28 mouse cellular contexts compared by ENCODE assay signal in the genomic region with DNA sequence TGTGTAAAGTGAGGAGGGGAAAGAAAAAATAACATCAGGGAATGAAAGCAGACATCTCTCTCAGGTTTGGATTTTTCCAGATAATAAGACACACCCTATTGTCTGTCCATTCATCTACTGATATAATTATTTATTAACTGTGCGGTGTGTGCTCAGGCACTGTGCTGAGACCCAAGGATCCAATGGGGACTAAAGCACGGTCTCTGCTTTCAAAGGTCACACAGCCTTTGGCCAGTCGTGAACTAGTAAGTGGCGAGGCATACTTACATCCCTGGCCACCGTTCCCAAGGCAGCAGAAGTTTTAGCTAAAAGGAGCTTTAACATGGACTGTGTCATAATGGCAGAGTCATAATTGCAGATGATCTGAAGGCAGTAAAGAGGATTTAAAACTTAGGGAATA. TPM values are rescaled to one million over a fixed set of nuclear protein-coding genes. Genes with fewer than 3 reads are reported as not detected.
DNase-seq lines count a peak whose midpoint lies in the region; ATAC-seq and TF ChIP-seq lines count a peak whose summit lies in the region.
"Had no signal": no experiment of that assay in that cellular context is flagged by ENCODE, and none has a peak within 500 bp of the region (broad histone marks: within the 10 kb centered on the region; RNA-seq: fewer than 3 reads in every experiment).

No protein-coding gene starts in this region.

- TF ChIP-seq POLR2A in heart, adult 2 months (IDR thresholded peaks at IDR 0.05; ENCODE audit: insufficient read depth, low read depth, low read length): no peak

- H3K27me3 ChIP-seq in heart, adult 2 months (ENCODE audit: control insufficient read depth, insufficient read depth, low read length): no peaks in the 10 kb centered on the region
- no peaks in the 10 kb centered on the region for H3K27me3 ChIP-seq in kidney, postnatal 0 days (ENCODE audit: insufficient read depth, low read length)
- 0 out of 2 replicates have a peak, but pooled peaks cover 3% of the 10 kb centered on the region for H3K27me3 ChIP-seq in kidney, embryonic 14.5 days (ENCODE audit: control insufficient read depth, insufficient read depth, low read length)
- H3K27me3 ChIP-seq in limb, embryonic 11.5 days (ENCODE audit: control insufficient read depth, insufficient read depth, low read length): no peaks in the 10 kb centered on the region
- no peaks in the 10 kb centered on the region for H3K27me3 ChIP-seq in midbrain, embryonic 16.5 days (ENCODE audit: control insufficient read depth, insufficient read depth, low read depth, low read length)
- H3K27me3 ChIP-seq: CH12.LX; embryonic facial prominence, embryonic 12.5 days; forebrain, embryonic 12.5 days; heart, embryonic 13.5 days; hindbrain, embryonic 15.5 days; Patski had no signal

- H3K9ac ChIP-seq in heart, adult 2 months (ENCODE audit: low read depth, low read length): no peak overlapping the region
- no peak overlapping the region for H3K9ac ChIP-seq in kidney, postnatal 0 days (ENCODE audit: low read depth, low read length)
- no peak overlapping the region for H3K9ac ChIP-seq in kidney, embryonic 14.5 days (ENCODE audit: low read depth, low read length)
- no peak overlapping the region for H3K9ac ChIP-seq in limb, embryonic 11.5 days (ENCODE audit: low read length)
- H3K9ac ChIP-seq in midbrain, embryonic 16.5 days (ENCODE audit: low read depth, low read length): no peak overlapping the region
- H3K9ac ChIP-seq: embryonic facial prominence, embryonic 12.5 days; forebrain, embryonic 12.5 days; heart, embryonic 13.5 days; hindbrain, embryonic 15.5 days had no signal

- TF ChIP-seq CTCF in heart, adult 2 months (IDR thresholded peaks at IDR 0.05): no peak
- no peak for TF ChIP-seq CTCF in kidney, postnatal 0 days (IDR thresholded peaks at IDR 0.05; ENCODE audit: low read depth)

- no peaks in the 10 kb centered on the region for H3K79me2 ChIP-seq in heart, adult 2 months (replicated peaks; ENCODE audit: control insufficient read depth, insufficient read depth, low read length)

- H3K9me3 ChIP-seq in kidney, postnatal 0 days (replicated peaks; ENCODE audit: low read length): no peaks in the 10 kb centered on the region
- H3K9me3 ChIP-seq in kidney, embryonic 14.5 days (ENCODE audit: control insufficient read depth, low read length): no peaks in the 10 kb centered on the region
- no peaks in the 10 kb centered on the region for H3K9me3 ChIP-seq in limb, embryonic 11.5 days (ENCODE audit: control insufficient read depth, low read length)
- H3K9me3 ChIP-seq in midbrain, embryonic 16.5 days (replicated peaks; ENCODE audit: control insufficient read depth, low read length, poor library complexity, severe bottlenecking): no peaks in the 10 kb centered on the region
- H3K9me3 ChIP-seq: embryonic facial prominence, embryonic 12.5 days; forebrain, embryonic 12.5 days; heart, embryonic 13.5 days; hindbrain, embryonic 15.5 days had no signal

- H3K36me3 ChIP-seq in heart, adult 2 months (ENCODE audit: control insufficient read depth, insufficient read depth, low read length): no peaks in the 10 kb centered on the region
- H3K36me3 ChIP-seq in kidney, postnatal 0 days (ENCODE audit: insufficient read depth, low read length): no peaks in the 10 kb centered on the region
- no peaks in the 10 kb centered on the region for H3K36me3 ChIP-seq in kidney, embryonic 14.5 days (ENCODE audit: control insufficient read depth, insufficient read depth, low read length)
- no peaks in the 10 kb centered on the region for H3K36me3 ChIP-seq in limb, embryonic 11.5 days (ENCODE audit: control insufficient read depth, insufficient read depth, low read length)
- peaks cover 22% of the 10 kb centered on the region for H3K36me3 ChIP-seq in midbrain, embryonic 16.5 days (ENCODE audit: control insufficient read depth, insufficient read depth, low read length)
- H3K36me3 ChIP-seq: embryonic facial prominence, embryonic 12.5 days; heart, embryonic 13.5 days had no signal

- DNase-seq in heart, adult 11 months: peak; percentile 76
- DNase-seq in heart, adult 2 months: no peak
- DNase-seq in kidney, postnatal 0 days (ENCODE audit: low spot score): no peak
- DNase-seq in limb, embryonic 11.5 days (ENCODE audit: low spot score): peak; percentile 54
- DNase-seq in spleen, postnatal 4 days (ENCODE audit: low spot score in 2 of 2): no peak
- DNase-seq: adrenal gland, postnatal 14 days; cerebellum, adult 11-12 months; cerebellum, adult 9-10 months; cerebellum, postnatal 25 days; gastrocnemius, postnatal 14 days; heart, postnatal 36 days had no signal

- peak; percentile 40; the same call in 1 of the 2 replicates for ATAC-seq in kidney, postnatal 0 days (replicated peaks; ENCODE audit: low FRiP score, low read depth)
- no peak for ATAC-seq in kidney, embryonic 14.5 days (ENCODE audit: low FRiP score, low TSS enrichment)
- ATAC-seq in limb, embryonic 11.5 days (ENCODE audit: insufficient number of reproducible peaks, low FRiP score, low TSS enrichment, low read depth): 0 out of 2 replicates have a peak, but pooled peaks have one; percentile 35
- ATAC-seq in midbrain, embryonic 16.5 days: no peak
- ATAC-seq: activated CD4-positive, CD25-positive, alpha-beta regulatory T cell, adult 4 months; forebrain, embryonic 16.5 days; Patski had no signal

- H3K4me1 ChIP-seq in heart, adult 2 months (ENCODE audit: control insufficient read depth, insufficient read depth, low read length): no peaks in the 10 kb centered on the region; the same call in 1 of the 2 replicates
- H3K4me1 ChIP-seq in kidney, postnatal 0 days (replicated peaks; ENCODE audit: insufficient read depth, low read length): no peaks in the 10 kb centered on the region
- H3K4me1 ChIP-seq in kidney, embryonic 14.5 days (ENCODE audit: control insufficient read depth, insufficient read depth, low read length): peaks cover 12% of the 10 kb centered on the region
- peaks cover 32% of the 10 kb centered on the region for H3K4me1 ChIP-seq in limb, embryonic 11.5 days (ENCODE audit: control insufficient read depth, insufficient read depth, low read length)
- peaks cover 18% of the 10 kb centered on the region for H3K4me1 ChIP-seq in midbrain, embryonic 16.5 days (ENCODE audit: control insufficient read depth, insufficient read depth, low read length)
- H3K4me1 ChIP-seq: heart, embryonic 13.5 days had no signal

- no peak overlapping the region for H3K4me2 ChIP-seq in kidney, postnatal 0 days (ENCODE audit: low read length)
- H3K4me2 ChIP-seq in kidney, embryonic 14.5 days (replicated peaks; ENCODE audit: low read depth, low read length): no peak overlapping the region
- H3K4me2 ChIP-seq in limb, embryonic 11.5 days (ENCODE audit: low read depth, severe bottlenecking): no peak overlapping the region
- H3K4me2 ChIP-seq in midbrain, embryonic 16.5 days (ENCODE audit: low read length): no peak overlapping the region
- H3K4me2 ChIP-seq: embryonic facial prominence, embryonic 12.5 days; forebrain, embryonic 12.5 days; heart, embryonic 13.5 days; hindbrain, embryonic 15.5 days had no signal

- no peak overlapping the region for H3K4me3 ChIP-seq in heart, adult 2 months
- no peak overlapping the region for H3K4me3 ChIP-seq in kidney, postnatal 0 days (replicated peaks; ENCODE audit: low read depth, low read length)
- no peak overlapping the region for H3K4me3 ChIP-seq in kidney, embryonic 14.5 days (ENCODE audit: low read length)
- no peak overlapping the region for H3K4me3 ChIP-seq in limb, embryonic 11.5 days (ENCODE audit: low read depth, low read length)
- H3K4me3 ChIP-seq in midbrain, embryonic 16.5 days (ENCODE audit: low read depth, low read length): no peak overlapping the region
- H3K4me3 ChIP-seq: embryonic facial prominence, embryonic 12.5 days; forebrain, embryonic 12.5 days; heart, embryonic 13.5 days; hindbrain, embryonic 15.5 days had no signal

- no peak for TF ChIP-seq EP300 in heart, adult 2 months (IDR thresholded peaks at IDR 0.05; ENCODE audit: insufficient read depth, low read depth, low read length)

- intact Hi-C loops in heart, adult 2 months (cut with DNase I): no loop called here

- 94% methylated on average over 5 of the region's 5 CpGs for WGBS in heart, adult 2 months
- WGBS in kidney, postnatal 0 days: 46% methylated on average over 5 of the region's 5 CpGs
- WGBS in kidney, embryonic 14.5 days: 41% methylated on average over 5 of the region's 5 CpGs
- WGBS in limb, embryonic 11.5 days: 21% methylated on average over 5 of the region's 5 CpGs
- 53% methylated on average over 5 of the region's 5 CpGs for WGBS in midbrain, embryonic 16.5 days

- H3K27ac ChIP-seq in heart, adult 2 months: no peak overlapping the region
- no peak overlapping the region for H3K27ac ChIP-seq in kidney, postnatal 0 days
- no peak overlapping the region for H3K27ac ChIP-seq in kidney, embryonic 14.5 days (ENCODE audit: low read depth, low read length)
- H3K27ac ChIP-seq in limb, embryonic 11.5 days (replicated peaks; ENCODE audit: low read depth, low read length): peak overlapping the region; percentile 66
- H3K27ac ChIP-seq in midbrain, embryonic 16.5 days (ENCODE audit: low read length): peak overlapping the region; percentile 65; the same call in 1 of the 2 replicates
- H3K27ac ChIP-seq: forebrain, embryonic 12.5 days; heart, embryonic 13.5 days; hindbrain, embryonic 15.5 days had no signal

RNA-seq across cellular contexts. Expression of a gene that starts 44.0 kb away (rescaled TPM):
- not detected for total RNA-seq in heart, adult 2 months (2021)
- polyA plus RNA-seq in heart, adult 2 months (2012; rRNA removed): not detected in 2 replicates
- not detected in 2 replicates for polyA plus RNA-seq in kidney, postnatal 0 days (2015; fragmentation: Nextera tagmentation; extraction: Ambion mirVana)
- not detected in 2 replicates for polyA plus RNA-seq in kidney, embryonic 14.5 days (2014; fragmentation: Nextera tagmentation; extraction: Ambion mirVana)
- polyA plus RNA-seq in limb, embryonic 11.5 days (2014; fragmentation: Nextera tagmentation; extraction: Ambion mirVana): not detected in 2 replicates
- polyA plus RNA-seq in midbrain, embryonic 16.5 days (2015; fragmentation: Nextera tagmentation; extraction: Ambion mirVana): not detected in 2 replicates
- total RNA-seq: adrenal gland, adult 18-20 months; adrenal gland, postnatal 14 days; CH12.LX; gastrocnemius, adult 18-20 months; gastrocnemius, postnatal 14 days; heart, postnatal 36 days had no signal
- polyA plus RNA-seq: activated CD4-positive, CD25-positive, alpha-beta regulatory T cell, adult 4 months; cortical plate, adult 2 months; embryonic facial prominence, embryonic 12.5 days; forebrain, embryonic 12.5 days; forebrain, embryonic 16.5 days; frontal cortex, adult 2 months; gonadal fat pad, adult 2 months; heart, embryonic 13.5 days; heart, postnatal 0 days; hindbrain, embryonic 11.5 days; hindbrain, embryonic 15.5 days; Patski had no signal

Comparison
In these comparisons a context has a peak if more than half of its experiments do, and no peak if none do; other contexts are left out.
1. DNase-seq: peak in heart, adult 11 months (single experiment) and limb, embryonic 11.5 days (single experiment); none in heart, adult 2 months (0 of 2), kidney, postnatal 0 days (single experiment) and spleen, postnatal 4 days (0 of 2).
2. ATAC-seq: peak in kidney, postnatal 0 days (single experiment) and limb, embryonic 11.5 days (single experiment); none in kidney, embryonic 14.5 days (single experiment) and midbrain, embryonic 16.5 days (single experiment).
3. H3K27ac ChIP-seq: peak in limb, embryonic 11.5 days (single experiment) and midbrain, embryonic 16.5 days (single experiment); none in heart, adult 2 months (single experiment), kidney, postnatal 0 days (single experiment) and kidney, embryonic 14.5 days (single experiment).